Mouse (Mus musculus) cerebellum, adult 2 months (tissue): ENCODE measurements at regions not wholly inside any gene's neighbourhood (a gene's known extent, or its start where the extent isn't known, plus 50 kb on each side); places are given as distances from the start of the nearest gene placed in this dataset.

ENCODE experiments used
- DNase-seq, 2 experiments: peaks; one replicate each; pipeline ENCODE4 v3.0.0; 2021
- H3K27ac ChIP-seq: fragments of 200-500 bp; 2 replicates; pipeline ENCODE4 v1.5.1; 2012; ENCODE audit warnings: low read length, control low read depth, inconsistent platforms; ENCODE audit not compliant: insufficient read depth
- H3K27me3 ChIP-seq: fragments of 200-500 bp; 2 replicates; pipeline ENCODE4 v1.6.1; 2012; ENCODE audit warnings: inconsistent platforms, mild to moderate bottlenecking, low read length, moderate library complexity; ENCODE audit not compliant: control insufficient read depth, insufficient read depth
- H3K4me1 ChIP-seq: fragments of 200-500 bp; 2 replicates; pipeline ENCODE4 v1.6.1; 2011; ENCODE audit warnings: low read length; ENCODE audit not compliant: control insufficient read depth, insufficient read depth
- H3K4me3 ChIP-seq: fragments of 200-500 bp; replicated peaks from 2 replicates; pipeline ENCODE3; 2011; ENCODE audit warnings: mild to moderate bottlenecking, low read depth, low read length, control low read depth; ENCODE audit not compliant: insufficient read depth
- CTCF ChIP-seq: fragments of 200-500 bp; IDR thresholded peaks from 2 replicates; pipeline ENCODE4 v1.5.1; 2011; ENCODE audit warnings: low read depth, mild to moderate bottlenecking, control low read depth, low read length, moderate library complexity, borderline replicate concordance; ENCODE audit not compliant: insufficient read depth
- POLR2A ChIP-seq: fragments of 200-500 bp; IDR thresholded peaks from 2 replicates; pipeline ENCODE4 v1.6.1; 2011; ENCODE audit warnings: low read length, control low read depth, borderline replicate concordance; ENCODE audit not compliant: insufficient read depth
- WGBS: fragments of 180-500 bp; shearing (Covaris S2); methylation state at CpG from one replicate; pipeline ENCODE4 v1.1.7; 2018; 5-methylcytosine and 5-hydroxymethylcytosine counted together

DNA sequence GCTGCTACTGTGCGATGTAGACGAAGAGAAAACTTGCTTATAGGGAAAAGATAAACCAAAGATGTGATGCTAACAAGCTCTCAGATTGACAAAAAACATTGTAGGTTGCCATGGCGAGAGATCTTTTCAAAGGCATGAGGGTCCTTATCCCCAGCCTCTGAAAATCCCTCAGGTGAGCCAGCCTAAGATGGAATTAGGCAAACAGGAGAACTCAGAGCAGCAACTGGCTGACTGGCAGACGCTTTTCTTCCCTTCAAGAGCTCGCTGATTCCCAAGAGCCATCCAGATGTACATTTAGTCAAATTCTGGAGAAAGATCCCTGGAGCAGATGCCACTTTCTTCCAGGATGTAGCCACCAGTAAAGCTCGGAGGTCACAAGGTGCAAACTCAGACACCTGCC lies 2503.9 kb upstream of the 5930422O12Rik start:
- Histone ChIP-seq H3K27ac (no peak overlapping the region), H3K4me1 (0 out of 2 replicates have a peak, but pooled peaks cover 3% of the 10 kb centered on the region), H3K27me3 (no peaks in the 10 kb centered on the region), H3K4me3 (no peak overlapping the region)
- no peak for DNase-seq
- TF ChIP-seq POLR2A (no peak), CTCF (no peak)
- 73% methylated on average over 6 of the region's 6 CpGs for WGBS

DNA sequence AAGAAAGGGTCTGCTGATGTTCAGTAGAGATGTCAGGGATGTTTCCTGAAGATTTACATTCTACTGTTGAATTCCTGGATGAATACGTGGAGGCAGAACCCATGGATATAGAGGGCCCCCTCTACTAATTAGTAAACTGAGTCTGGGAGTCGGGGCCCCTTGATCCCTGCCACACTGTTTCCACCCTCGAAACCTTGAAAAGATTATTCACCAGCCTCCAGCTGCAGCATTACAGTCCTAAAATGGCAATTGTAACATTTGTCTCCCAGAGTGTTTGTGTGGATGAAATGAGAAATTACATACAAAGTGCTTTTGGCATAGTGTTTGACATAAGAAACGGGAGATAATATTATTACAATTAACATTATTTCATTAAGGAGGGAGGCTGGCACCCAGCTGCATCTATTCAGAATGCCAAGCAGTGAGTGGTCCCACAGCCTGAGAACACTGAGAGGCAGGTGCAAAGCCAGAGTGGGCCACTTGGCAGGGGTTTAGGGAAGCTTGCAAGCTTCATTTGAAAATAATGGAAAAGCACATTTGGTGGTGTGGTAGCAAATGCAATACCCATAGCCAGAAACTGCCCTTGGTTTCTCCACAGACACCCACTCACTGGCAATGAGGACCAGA lies 2490.9 kb upstream of the 5930422O12Rik start:
- Histone ChIP-seq H3K4me3 (no peak overlapping the region), H3K27ac (no peak overlapping the region), H3K27me3 (no peaks in the 10 kb centered on the region), H3K4me1 (no peaks in the 10 kb centered on the region; the same call in 1 of the 2 replicates)
- WGBS, result 52% methylated on average over 4 of the region's 4 CpGs
- no peak for DNase-seq
- no peak for TF ChIP-seq CTCF
- no peak for TF ChIP-seq POLR2A

GRCm38 (mm10) chr8:30940901-30941300 lies 2487.6 kb upstream of the 5930422O12Rik start:
- 37% methylated on average over 4 of the region's 4 CpGs for WGBS
- no peak overlapping the region for H3K4me3 ChIP-seq
- no peak for DNase-seq
- TF ChIP-seq CTCF, result no peak
- TF ChIP-seq POLR2A, result no peak
- no peak overlapping the region for H3K27ac ChIP-seq
- no peaks in the 10 kb centered on the region for H3K4me1 ChIP-seq
- no peaks in the 10 kb centered on the region for H3K27me3 ChIP-seq

- H3K27me3 ChIP-seq, result no peaks in the 10 kb centered on the region
- H3K27ac ChIP-seq, result no peak overlapping the region
- TF ChIP-seq POLR2A, result no peak
- no peak for TF ChIP-seq CTCF
- WGBS, result 90% methylated on average over 11 of the region's 11 CpGs
- no peak for DNase-seq
- H3K4me3 ChIP-seq, result no peak overlapping the region
- no peaks in the 10 kb centered on the region for H3K4me1 ChIP-seq
Observed at GRCm38 (mm10) chr8:30941511-30942175, 2486.9 kb upstream of the 5930422O12Rik start.

DNA sequence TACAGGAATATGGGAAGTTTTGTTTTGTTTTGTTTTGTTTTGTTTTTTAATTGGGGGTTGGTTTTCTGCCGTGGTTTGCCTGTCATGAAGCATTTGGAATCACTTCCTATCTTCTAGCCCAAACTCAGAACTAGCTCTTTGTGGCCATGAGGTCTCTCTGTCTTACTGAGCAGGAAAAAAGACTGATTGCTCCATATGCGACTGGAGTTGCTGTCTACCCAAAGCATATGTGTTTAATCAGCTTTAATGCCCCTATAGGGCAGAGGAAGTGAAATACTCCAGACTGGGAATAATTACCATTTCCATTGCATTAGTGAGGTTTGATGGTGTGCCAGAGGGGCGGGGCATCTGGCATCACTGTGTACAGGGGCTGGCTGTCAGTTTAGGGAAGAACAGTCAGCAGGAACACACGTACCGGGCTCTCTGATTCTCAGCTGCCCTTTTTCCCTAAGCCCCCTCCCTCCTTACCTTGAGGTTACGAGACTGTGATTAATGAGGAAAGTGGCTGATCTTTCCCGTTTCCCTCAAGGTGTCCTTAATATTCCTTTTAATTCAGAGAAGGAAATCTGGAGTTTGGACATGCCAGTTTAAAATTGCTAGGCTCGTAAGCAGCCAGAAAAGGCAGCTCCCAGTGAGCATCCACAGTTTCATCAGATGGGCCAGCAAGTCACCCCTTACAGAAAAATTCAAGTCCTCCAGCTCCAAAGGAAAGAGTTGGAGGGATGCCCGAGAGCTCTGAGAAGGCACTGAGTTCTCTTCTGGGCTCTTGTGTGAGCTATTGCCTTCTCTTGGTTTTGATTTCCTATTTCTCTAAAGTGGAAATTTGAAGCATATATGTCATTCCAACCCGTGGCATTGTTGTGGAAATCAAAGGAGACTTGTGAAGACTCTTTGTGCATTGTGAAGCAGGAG lies 2482.1 kb upstream of the 5930422O12Rik start:
- no peaks in the 10 kb centered on the region for H3K27me3 ChIP-seq
- TF ChIP-seq CTCF (no peak), POLR2A (no peak)
- WGBS, result 39% methylated on average over 10 of the region's 10 CpGs

DNA sequence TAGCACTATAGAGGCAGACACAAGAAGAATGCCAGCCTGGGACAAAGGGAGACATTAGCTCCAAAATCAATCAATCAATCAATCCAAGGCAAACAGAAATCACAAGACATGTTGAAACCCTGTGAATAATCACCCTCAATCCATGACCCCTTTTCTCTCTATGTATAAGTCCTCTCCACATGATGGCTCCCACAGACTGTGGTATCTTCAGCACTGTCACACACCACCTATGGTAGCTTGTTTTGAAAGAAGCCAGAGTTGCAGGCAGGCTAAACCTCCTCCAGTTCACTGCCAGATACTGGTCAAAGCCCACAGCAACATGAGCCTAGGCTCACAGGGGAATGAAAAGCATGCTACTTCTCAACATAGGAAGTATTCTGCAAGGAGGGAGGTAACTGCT lies 2475.7 kb upstream of the 5930422O12Rik start:
- H3K27ac ChIP-seq, result no peak overlapping the region
- H3K4me1 ChIP-seq, result no peaks in the 10 kb centered on the region
- DNase-seq, result no peak
- H3K4me3 ChIP-seq, result no peak overlapping the region
- TF ChIP-seq POLR2A (no peak), CTCF (no peak)
- no peaks in the 10 kb centered on the region for H3K27me3 ChIP-seq

More for the DNA sequence above, 2482.1 kb upstream of the 5930422O12Rik start:
- no peak for DNase-seq
- Histone ChIP-seq H3K4me3 (no peak overlapping the region), H3K27ac (no peak overlapping the region), H3K4me1 (no peaks in the 10 kb centered on the region)

- no peak for TF ChIP-seq POLR2A
- TF ChIP-seq CTCF, result no peak
- WGBS, result 46% methylated on average over 17 of the region's 17 CpGs
- Histone ChIP-seq H3K27me3 (no peaks in the 10 kb centered on the region; the same call in 1 of the 2 replicates), H3K27ac (no peak overlapping the region), H3K4me3 (peak overlapping the region; percentile 26), H3K4me1 (no peaks in the 10 kb centered on the region)
- peak in 1 of 2 experiments; percentile 1 for DNase-seq
Observed at GRCm38 (mm10) chr8:30959436-30960180, 2468.9 kb upstream of the 5930422O12Rik start.
